Mouse (Mus musculus) small intestine, adult 2 months (tissue): ENCODE measurements around the gene Gm44790.

ENCODE experiments used
- CTCF ChIP-seq: fragments of 200-500 bp; IDR thresholded peaks from 2 replicates; pipeline ENCODE4 v1.5.1; 2012; ENCODE audit warnings: low read depth, mild to moderate bottlenecking, control low read depth, inconsistent platforms, low read length, moderate library complexity, mixed read lengths; ENCODE audit not compliant: insufficient replicate concordance, insufficient read length; ENCODE audit errors: extremely low read depth
- POLR2A ChIP-seq: fragments of 200-500 bp; IDR thresholded peaks from 2 replicates; pipeline ENCODE4 v1.6.1; 2012; ENCODE audit warnings: low read depth, mild to moderate bottlenecking, control low read depth, inconsistent platforms, low read length, moderate library complexity

DNA sequence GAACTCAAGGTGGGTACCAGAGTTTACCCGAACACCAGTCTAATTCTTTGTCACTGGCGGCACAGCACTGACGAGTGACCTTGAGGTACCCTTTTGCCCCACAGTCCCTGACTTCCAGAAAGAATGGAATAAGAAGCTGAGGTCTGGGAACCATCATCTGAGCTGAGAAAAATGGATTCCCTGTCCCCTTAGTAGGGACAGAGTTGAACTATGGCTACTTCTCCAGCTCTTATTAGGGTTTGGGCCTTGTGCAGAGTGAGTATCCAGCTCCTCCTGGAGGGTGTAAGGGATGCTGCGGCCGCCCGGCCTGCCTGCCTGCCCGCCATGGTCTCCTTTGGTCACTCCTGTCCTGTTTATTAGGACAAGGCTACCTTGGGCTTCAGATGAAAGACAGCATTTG lies 46.6 kb downstream of the Gm44790 start:
- TF ChIP-seq CTCF = no peak
- TF ChIP-seq POLR2A = no peak
